Mouse (Mus musculus): Measurements from ENCODE around the gene Cilp. TPM values are rescaled to one million over a fixed set of nuclear protein-coding genes. Genes with fewer than 3 reads are reported as not detected.

The Cilp gene
- polyA plus RNA-seq, 1 experiment from 2014 or later, result 0.21 TPM

GRCm38 (mm10) chr9:65239731-65240130, 25.2 kb upstream of the Cilp start:
- Histone ChIP-seq H3K9me3 (replicated peaks; ENCODE audit: control insufficient read depth, low read length) (no peaks in the 10 kb centered on the region), H3K9ac (replicated peaks; ENCODE audit: low read length) (no peak overlapping the region), H3K36me3 (replicated peaks; ENCODE audit: control insufficient read depth, insufficient read depth, low read depth, low read length) (no peaks in the 10 kb centered on the region), H3K4me3 (ENCODE audit: low read depth, low read length) (no peak overlapping the region), H3K4me2 (ENCODE audit: low read depth, low read length) (no peak overlapping the region), H3K27me3 (ENCODE audit: control insufficient read depth, insufficient read depth, low read length) (no peaks in the 10 kb centered on the region), H3K27ac (replicated peaks; ENCODE audit: low read depth, low read length) (no peak overlapping the region), H3K4me1 (ENCODE audit: control insufficient read depth, insufficient read depth, low read length) (no peaks in the 10 kb centered on the region; the same call in 1 of the 2 replicates)
- DNase-seq (ENCODE audit: low spot score), result no peak
- ATAC-seq (replicated peaks; ENCODE audit: insufficient number of reproducible peaks, low FRiP score, low TSS enrichment, low read depth), result no peak
- 91% methylated on average over 5 of the region's 5 CpGs for WGBS

DNA sequence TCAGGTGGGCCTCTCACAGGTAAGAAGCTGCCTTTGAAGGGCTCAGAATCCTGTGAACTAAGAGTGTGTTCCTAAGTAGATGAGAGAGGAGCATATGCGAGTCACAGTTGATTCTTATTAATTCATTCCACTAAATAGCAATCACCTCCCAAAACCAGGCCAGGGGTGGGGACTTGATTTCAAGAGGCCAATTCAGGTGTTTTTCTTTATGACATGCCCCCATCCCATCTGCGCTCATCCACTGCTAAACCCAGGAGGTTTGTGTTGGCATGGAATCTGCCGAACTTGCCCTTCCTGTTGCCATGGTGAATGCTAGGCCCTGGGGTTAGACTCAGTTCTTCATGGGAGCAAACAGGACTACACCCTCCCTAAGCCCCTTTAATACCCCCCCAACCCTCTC, 24.4 kb upstream of the Cilp start:
- Histone ChIP-seq H3K9me3 (replicated peaks; ENCODE audit: control insufficient read depth, low read length) (no peaks in the 10 kb centered on the region), H3K27me3 (ENCODE audit: control insufficient read depth, insufficient read depth, low read length) (no peaks in the 10 kb centered on the region), H3K27ac (replicated peaks; ENCODE audit: low read depth, low read length) (no peak overlapping the region), H3K4me1 (ENCODE audit: control insufficient read depth, insufficient read depth, low read length) (no peaks in the 10 kb centered on the region; the same call in 1 of the 2 replicates), H3K4me2 (ENCODE audit: low read depth, low read length) (no peak overlapping the region), H3K4me3 (ENCODE audit: low read depth, low read length) (no peak overlapping the region), H3K9ac (replicated peaks; ENCODE audit: low read length) (no peak overlapping the region), H3K36me3 (replicated peaks; ENCODE audit: control insufficient read depth, insufficient read depth, low read depth, low read length) (no peaks in the 10 kb centered on the region)
- WGBS, result 83% methylated on average over 3 of the region's 3 CpGs
- DNase-seq (ENCODE audit: low spot score), result no peak
- ATAC-seq (replicated peaks; ENCODE audit: insufficient number of reproducible peaks, low FRiP score, low TSS enrichment, low read depth), result no peak

GRCm38 (mm10) chr9:65241973-65242372, 23.0 kb upstream of the Cilp start:
- DNase-seq (ENCODE audit: low spot score) (no peak), ATAC-seq (replicated peaks; ENCODE audit: insufficient number of reproducible peaks, low FRiP score, low TSS enrichment, low read depth) (no peak)
- Histone ChIP-seq H3K4me2 (ENCODE audit: low read depth, low read length) (no peak overlapping the region), H3K9ac (replicated peaks; ENCODE audit: low read length) (no peak overlapping the region), H3K9me3 (replicated peaks; ENCODE audit: control insufficient read depth, low read length) (no peaks in the 10 kb centered on the region), H3K4me3 (ENCODE audit: low read depth, low read length) (no peak overlapping the region), H3K36me3 (replicated peaks; ENCODE audit: control insufficient read depth, insufficient read depth, low read depth, low read length) (no peaks in the 10 kb centered on the region), H3K27me3 (ENCODE audit: control insufficient read depth, insufficient read depth, low read length) (no peaks in the 10 kb centered on the region), H3K27ac (replicated peaks; ENCODE audit: low read depth, low read length) (no peak overlapping the region), H3K4me1 (ENCODE audit: control insufficient read depth, insufficient read depth, low read length) (no peaks in the 10 kb centered on the region; the same call in 1 of the 2 replicates)
- WGBS, result 62% methylated on average over 5 of the region's 5 CpGs

GRCm38 (mm10) chr9:65243249-65243648, 21.7 kb upstream of the Cilp start:
- no peaks in the 10 kb centered on the region for H3K27me3 ChIP-seq (ENCODE audit: control insufficient read depth, insufficient read depth, low read length)
- H3K9me3 ChIP-seq (replicated peaks; ENCODE audit: control insufficient read depth, low read length), result no peaks in the 10 kb centered on the region
- H3K9ac ChIP-seq (replicated peaks; ENCODE audit: low read length), result no peak overlapping the region
- DNase-seq (ENCODE audit: low spot score), result no peak
- no peak overlapping the region for H3K4me2 ChIP-seq (ENCODE audit: low read depth, low read length)
- no peaks in the 10 kb centered on the region; the same call in 1 of the 2 replicates for H3K4me1 ChIP-seq (ENCODE audit: control insufficient read depth, insufficient read depth, low read length)
- no peak overlapping the region for H3K4me3 ChIP-seq (ENCODE audit: low read depth, low read length)
- H3K27ac ChIP-seq (replicated peaks; ENCODE audit: low read depth, low read length), result no peak overlapping the region
- H3K36me3 ChIP-seq (replicated peaks; ENCODE audit: control insufficient read depth, insufficient read depth, low read depth, low read length), result no peaks in the 10 kb centered on the region
- no peak for ATAC-seq (replicated peaks; ENCODE audit: insufficient number of reproducible peaks, low FRiP score, low TSS enrichment, low read depth)
- WGBS, result 50% methylated on average over 4 of the region's 4 CpGs

DNA sequence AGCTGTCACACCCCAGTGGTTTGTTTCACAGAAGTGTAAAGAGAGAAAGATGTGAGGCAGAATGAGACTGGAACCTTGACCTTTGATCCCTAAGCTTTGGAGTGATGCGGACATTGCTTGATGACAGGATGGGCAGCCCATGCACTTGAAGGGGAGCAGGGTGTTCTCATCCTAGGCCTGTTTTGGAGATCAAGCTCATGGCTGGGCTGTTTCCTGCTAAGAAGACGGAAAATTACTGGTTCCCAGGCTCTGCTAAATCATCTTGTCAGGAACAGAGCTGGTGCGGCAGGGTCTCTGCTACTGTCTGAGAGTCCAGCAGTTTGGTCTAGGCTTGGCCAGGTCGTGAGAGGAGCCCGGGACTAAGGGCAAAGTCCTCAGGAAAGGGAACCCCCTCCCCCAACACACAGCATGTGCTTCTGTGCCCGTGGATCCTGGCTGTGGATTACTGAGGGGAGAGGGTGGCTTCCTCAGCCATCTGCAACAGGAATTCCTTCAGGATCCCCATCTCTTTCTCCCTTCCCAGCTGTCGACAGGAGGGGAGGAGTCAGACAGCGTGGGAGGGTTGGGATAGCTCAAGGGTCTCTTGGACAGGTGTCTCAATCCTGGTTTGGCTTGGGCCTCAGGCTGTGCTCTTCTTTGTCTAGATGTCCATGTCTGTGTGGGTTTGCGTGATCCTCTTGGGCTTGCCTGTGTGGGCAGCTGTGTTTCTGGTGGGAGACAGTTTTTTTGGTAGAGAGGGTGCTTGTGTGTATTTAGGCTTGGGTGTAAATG, 20.8 kb upstream of the Cilp start:
- 55% methylated on average over 9 of the region's 9 CpGs for WGBS
- no peak overlapping the region for H3K4me2 ChIP-seq (ENCODE audit: low read depth, low read length)
- no peak for ATAC-seq (replicated peaks; ENCODE audit: insufficient number of reproducible peaks, low FRiP score, low TSS enrichment, low read depth)
- DNase-seq (ENCODE audit: low spot score), result no peak
- no peaks in the 10 kb centered on the region for H3K36me3 ChIP-seq (replicated peaks; ENCODE audit: control insufficient read depth, insufficient read depth, low read depth, low read length)
- no peak overlapping the region for H3K9ac ChIP-seq (replicated peaks; ENCODE audit: low read length)
- H3K9me3 ChIP-seq (replicated peaks; ENCODE audit: control insufficient read depth, low read length), result no peaks in the 10 kb centered on the region
- H3K27ac ChIP-seq (replicated peaks; ENCODE audit: low read depth, low read length), result no peak overlapping the region
- H3K27me3 ChIP-seq (ENCODE audit: control insufficient read depth, insufficient read depth, low read length), result no peaks in the 10 kb centered on the region
- H3K4me1 ChIP-seq (ENCODE audit: control insufficient read depth, insufficient read depth, low read length), result no peaks in the 10 kb centered on the region; the same call in 1 of the 2 replicates
- H3K4me3 ChIP-seq (ENCODE audit: low read depth, low read length), result no peak overlapping the region

DNA sequence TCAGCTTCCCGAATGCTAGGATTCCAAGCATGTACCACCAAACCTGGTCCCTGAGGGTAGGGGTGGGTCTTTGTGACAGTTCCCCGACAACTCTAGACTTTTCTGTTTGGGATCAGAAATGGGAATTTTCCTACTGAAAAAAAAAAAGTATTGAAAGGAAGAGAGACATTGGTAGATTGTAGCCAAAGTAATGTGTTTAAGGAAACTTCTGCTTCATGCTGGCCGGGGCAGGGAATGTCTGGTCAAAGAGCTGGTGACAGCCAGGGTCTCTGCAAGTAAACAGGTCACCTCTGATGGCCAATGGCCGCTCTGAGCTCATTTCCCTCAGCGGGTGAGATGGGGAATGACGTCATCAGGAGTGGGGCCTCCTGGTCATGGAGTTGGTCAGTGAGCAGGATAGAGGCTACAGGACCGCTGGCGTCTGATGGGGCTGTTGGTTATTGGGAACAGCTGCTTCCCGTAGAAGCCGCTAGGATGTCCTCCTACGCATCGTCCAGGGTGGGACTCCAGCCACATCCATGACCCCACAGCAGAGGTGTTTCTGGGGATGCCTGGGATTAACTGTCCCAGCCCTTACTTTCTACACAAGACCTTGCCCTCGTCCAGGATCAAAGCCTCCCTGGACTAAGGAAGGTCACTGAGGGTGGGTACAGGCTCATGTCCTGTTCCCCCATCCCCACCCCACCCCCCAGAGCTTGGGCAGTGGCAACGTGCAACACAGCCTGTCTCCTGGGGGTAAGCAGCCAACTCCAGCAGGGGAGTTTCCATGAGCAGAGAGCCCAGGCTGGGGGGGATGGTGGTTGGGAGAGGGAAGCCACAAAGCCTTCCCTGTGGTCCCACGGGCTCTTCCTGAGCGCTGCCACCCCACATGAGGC, 17.2 kb upstream of the Cilp start:
- Histone ChIP-seq H3K27ac (replicated peaks; ENCODE audit: low read depth, low read length) (no peak overlapping the region), H3K9ac (replicated peaks; ENCODE audit: low read length) (no peak overlapping the region)

DNA sequence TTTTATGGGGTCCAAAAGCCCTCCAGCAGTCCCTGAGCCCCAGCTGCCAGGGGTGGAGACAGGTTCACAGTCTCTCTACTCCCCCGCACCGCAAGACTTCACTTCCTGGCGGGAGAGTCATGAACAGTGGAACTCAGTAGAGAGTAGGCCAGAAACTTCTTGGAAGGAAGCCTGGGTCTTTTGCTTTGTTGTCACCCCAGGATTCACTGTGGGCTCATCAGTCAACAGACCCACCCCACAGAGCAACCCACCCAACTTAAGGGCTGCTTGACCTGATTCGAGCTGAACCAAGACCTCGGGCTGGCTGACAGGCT, 16.6 kb upstream of the Cilp start:
- 82% methylated on average over 5 of the region's 5 CpGs for WGBS
- Histone ChIP-seq H3K4me1 (ENCODE audit: control insufficient read depth, insufficient read depth, low read length) (no peaks in the 10 kb centered on the region; the same call in 1 of the 2 replicates), H3K4me3 (ENCODE audit: low read depth, low read length) (no peak overlapping the region), H3K4me2 (ENCODE audit: low read depth, low read length) (no peak overlapping the region), H3K27ac (replicated peaks; ENCODE audit: low read depth, low read length) (no peak overlapping the region), H3K9me3 (replicated peaks; ENCODE audit: control insufficient read depth, low read length) (no peaks in the 10 kb centered on the region), H3K36me3 (replicated peaks; ENCODE audit: control insufficient read depth, insufficient read depth, low read depth, low read length) (no peaks in the 10 kb centered on the region), H3K9ac (replicated peaks; ENCODE audit: low read length) (no peak overlapping the region), H3K27me3 (ENCODE audit: control insufficient read depth, insufficient read depth, low read length) (no peaks in the 10 kb centered on the region)
- ATAC-seq (replicated peaks; ENCODE audit: insufficient number of reproducible peaks, low FRiP score, low TSS enrichment, low read depth) (no peak), DNase-seq (ENCODE audit: low spot score) (no peak)

More for the DNA sequence above, 17.2 kb upstream of the Cilp start:
- Histone ChIP-seq H3K9me3 (replicated peaks; ENCODE audit: control insufficient read depth, low read length) (no peaks in the 10 kb centered on the region), H3K36me3 (replicated peaks; ENCODE audit: control insufficient read depth, insufficient read depth, low read depth, low read length) (no peaks in the 10 kb centered on the region), H3K4me1 (ENCODE audit: control insufficient read depth, insufficient read depth, low read length) (no peaks in the 10 kb centered on the region; the same call in 1 of the 2 replicates), H3K4me2 (ENCODE audit: low read depth, low read length) (no peak overlapping the region), H3K27me3 (ENCODE audit: control insufficient read depth, insufficient read depth, low read length) (no peaks in the 10 kb centered on the region), H3K4me3 (ENCODE audit: low read depth, low read length) (no peak overlapping the region)
- DNase-seq (ENCODE audit: low spot score) (no peak), ATAC-seq (replicated peaks; ENCODE audit: insufficient number of reproducible peaks, low FRiP score, low TSS enrichment, low read depth) (no peak)
- 78% methylated on average over 16 of the region's 16 CpGs for whole genome bisulfite sequencing

GRCm38 (mm10) chr9:65252026-65252425, 13.0 kb upstream of the Cilp start:
- Histone ChIP-seq H3K9me3 (replicated peaks; ENCODE audit: control insufficient read depth, low read length) (no peaks in the 10 kb centered on the region), H3K27me3 (ENCODE audit: control insufficient read depth, insufficient read depth, low read length) (no peaks in the 10 kb centered on the region), H3K27ac (replicated peaks; ENCODE audit: low read depth, low read length) (no peak overlapping the region), H3K4me1 (ENCODE audit: control insufficient read depth, insufficient read depth, low read length) (no peaks in the 10 kb centered on the region), H3K9ac (replicated peaks; ENCODE audit: low read length) (no peak overlapping the region), H3K4me2 (ENCODE audit: low read depth, low read length) (no peak overlapping the region), H3K4me3 (ENCODE audit: low read depth, low read length) (no peak overlapping the region), H3K36me3 (replicated peaks; ENCODE audit: control insufficient read depth, insufficient read depth, low read depth, low read length) (no peaks in the 10 kb centered on the region)
- DNase-seq (ENCODE audit: low spot score) (no peak), ATAC-seq (replicated peaks; ENCODE audit: insufficient number of reproducible peaks, low FRiP score, low TSS enrichment, low read depth) (no peak)
- WGBS, result 73% methylated on average over 3 of the region's 3 CpGs
